Mouse (Mus musculus): ENCODE measurements around the gene Tead1.

DNA sequence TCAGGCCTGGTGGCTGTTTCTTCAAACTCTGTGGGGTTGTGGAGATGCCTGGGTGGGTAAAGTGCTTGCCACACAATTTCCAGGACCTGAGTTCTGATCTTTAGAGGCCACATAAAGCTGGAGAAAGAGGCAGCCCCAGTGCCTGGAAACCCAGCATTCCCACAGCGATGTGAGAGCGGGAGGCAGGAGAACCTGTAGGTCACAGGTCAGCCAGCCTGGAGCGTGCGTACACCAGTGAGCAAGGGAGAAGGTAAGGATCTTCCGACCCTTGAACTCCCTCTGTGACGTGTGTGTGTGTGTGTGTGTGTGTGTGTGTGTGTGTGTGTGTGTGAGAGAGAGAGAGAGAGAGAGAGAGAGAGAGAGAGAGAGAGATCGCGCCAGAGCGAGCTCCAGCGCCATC lies 14.4 kb downstream of the Tead1 start:
- no peak for TF ChIP-seq POLR2A (IDR thresholded peaks at IDR 0.05; ENCODE audit: borderline replicate concordance, insufficient read depth, low read length)
- no peak for TF ChIP-seq CTCF (IDR thresholded peaks at IDR 0.05; ENCODE audit: borderline replicate concordance, insufficient read depth, low read depth, low read length)
